Mouse (Mus musculus): ENCODE measurements around the gene Cyp39a1.

Gene Cyp39a1

GRCm38 (mm10) chr17:43789376-43789775 is 122.2 kb downstream of the Cyp39a1 start:
- DNase-seq, result no peak

- DNase-seq, result no peak
These were observed 124.5 kb downstream of the Cyp39a1 start for GRCm38 (mm10) chr17:43791751-43792150.

GRCm38 (mm10) chr17:43794731-43795280 is 127.6 kb downstream of the Cyp39a1 start:
- no peak for DNase-seq
